Mouse (Mus musculus) lung, postnatal 0 days (tissue): ENCODE data around the gene Kifap3. TPM values are rescaled to one million over a fixed set of nuclear protein-coding genes. Genes with fewer than 3 reads are reported as not detected.
"Not testable (repeated sequence)": the region's sequence is repeated elsewhere in the genome, so short reads cannot be mapped to it uniquely, and the experiment has no call there.

ENCODE experiments used
- ATAC-seq: fragments of 200-750 bp; cut with Nextera tagmentation; 2 replicates; pipeline ENCODE4 v1.8.0; 2017; ENCODE audit warnings: moderate library complexity
- DNase-seq: peaks from one replicate; pipeline ENCODE4 v3.0.0-alpha.2; 2016; ENCODE audit warnings: low spot score
- H3K27ac ChIP-seq: fragments of 300-500 bp; sonication (generic); 2 replicates; pipeline ENCODE4 v1.5.1; 2014; ENCODE audit warnings: antibody characterized with exemption, mild to moderate bottlenecking, low read length, mixed read lengths
- H3K27me3 ChIP-seq: fragments of 300-500 bp; sonication (generic); replicated peaks from 2 replicates; pipeline ENCODE4 v1.6.1; 2014; ENCODE audit warnings: low read length, mixed read lengths; ENCODE audit not compliant: insufficient read depth
- H3K36me3 ChIP-seq: fragments of 300-500 bp; sonication (generic); 2 replicates; pipeline ENCODE4 v1.6.1; 2014; ENCODE audit warnings: low read length, mixed read lengths; ENCODE audit not compliant: insufficient read depth
- H3K4me1 ChIP-seq: fragments of 300-500 bp; sonication (generic); 2 replicates; pipeline ENCODE4 v1.6.1; 2014; ENCODE audit warnings: antibody characterized with exemption, low read depth, low read length, mixed read lengths; ENCODE audit not compliant: insufficient read depth
- H3K4me2 ChIP-seq: fragments of 300-500 bp; sonication (generic); replicated peaks from 2 replicates; pipeline ENCODE4 v1.6.1; 2014; ENCODE audit warnings: low read depth, mild to moderate bottlenecking, low read length, moderate library complexity, mixed read lengths
- H3K4me3 ChIP-seq: fragments of 300-500 bp; sonication (generic); 2 replicates; pipeline ENCODE4 v1.5.1; 2014; ENCODE audit warnings: low read depth, low read length
- H3K9ac ChIP-seq: fragments of 300-500 bp; sonication (generic); replicated peaks from 2 replicates; pipeline ENCODE4 v1.6.1; 2014; ENCODE audit warnings: low read depth, mild to moderate bottlenecking
- H3K9me3 ChIP-seq: fragments of 300-500 bp; sonication (generic); 2 replicates; pipeline ENCODE4 v1.6.1; 2016; ENCODE audit warnings: low read length, mixed read lengths
- CTCF ChIP-seq: IDR thresholded peaks from 2 replicates; pipeline ENCODE4 v1.5.1; 2016; ENCODE audit warnings: antibody characterized with exemption, mild to moderate bottlenecking
- EP300 ChIP-seq: IDR thresholded peaks from 2 replicates; pipeline ENCODE4 v1.6.1; 2016; ENCODE audit warnings: antibody characterized with exemption, mild to moderate bottlenecking, control low read depth
- WGBS: fragments of 180-500 bp; shearing (Covaris S2); extraction: QIAGEN DNeasy Blood & Tissue Kit; methylation state at CpG from one replicate; pipeline ENCODE4 v1.1.7; 2014; 5-methylcytosine and 5-hydroxymethylcytosine counted together
- polyA plus RNA-seq: library from polyadenylated mRNA; unstranded; fragments of >200 nt; fragmentation: Nextera tagmentation; extraction: Ambion mirVana; gene quantifications from 2 replicates; pipeline ENCODE4 v1.2.1, GENCODE M21; 2015

Gene Kifap3
- 15.3 and 18.2 TPM in 2 replicates for polyA plus RNA-seq

DNA sequence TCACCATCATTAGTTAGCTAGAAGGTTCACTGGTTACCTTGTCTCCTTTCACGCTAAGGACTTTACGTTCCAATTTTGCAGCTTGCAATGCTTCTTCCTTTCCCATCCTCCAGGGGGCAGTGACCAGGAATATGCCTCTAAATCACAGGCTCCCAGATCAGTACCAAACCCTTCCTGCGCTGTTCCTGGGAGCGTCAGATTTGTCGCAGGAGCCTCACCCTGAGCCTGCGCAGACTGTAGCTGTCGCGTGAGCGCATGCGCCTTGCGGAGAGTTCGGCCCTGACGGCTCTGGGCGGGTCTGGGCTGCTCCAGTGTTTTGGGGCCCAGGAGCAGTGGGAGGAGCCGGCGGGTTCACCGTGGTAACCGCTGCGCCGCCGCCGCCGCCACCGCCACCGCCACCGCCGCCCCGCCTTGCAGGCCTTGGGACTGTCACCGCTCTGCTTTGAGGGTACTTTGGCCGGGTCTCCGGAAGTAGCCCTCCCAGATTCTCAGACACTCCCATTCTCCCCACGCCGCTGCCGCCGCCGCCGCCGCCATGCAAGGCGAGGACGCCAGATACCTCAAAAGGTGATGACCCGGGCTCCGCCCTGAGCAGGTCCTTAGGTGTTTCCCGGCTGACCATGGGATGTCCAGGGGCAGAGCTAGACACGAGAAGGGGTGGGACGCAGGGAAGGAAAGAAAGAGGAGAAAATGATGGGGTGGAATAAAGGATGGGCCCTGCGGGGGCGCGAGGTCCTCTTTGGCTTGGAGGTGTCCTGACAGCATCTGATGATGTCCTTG lies at the start of gene Kifap3:
Gene Kifap3 (plus strand): TSS at position 248 of the 780 bp plus-strand sequence.
- Histone ChIP-seq H3K27me3 (no peaks in the 10 kb centered on the region), H3K36me3 (no peaks in the 10 kb centered on the region), H3K9ac (peak within 1 kb of the TSS; percentile 51), H3K4me3 (peak within 1 kb of the TSS; percentile 74), H3K4me2 (peak within 1 kb of the TSS; percentile 59), H3K27ac (peak within 1 kb of the TSS; percentile 44; the same call in 1 of the 2 replicates), H3K4me1 (no peaks in the 10 kb centered on the region), H3K9me3 (peaks cover 4% of the 10 kb centered on the region; the same call in 1 of the 2 replicates)
- ATAC-seq (peak; percentile 100), DNase-seq (peak; percentile 100)
- WGBS = 1% methylated on average over 40 of the region's 48 CpGs
- TF ChIP-seq CTCF = peak; percentile 93
- TF ChIP-seq EP300 = no peak

GRCm38 (mm10) chr1:163731166-163731565 lies 48.2 kb upstream of the Kifap3 start:
- not testable (repeated sequence) for H3K9ac ChIP-seq, H3K36me3 ChIP-seq, H3K4me1 ChIP-seq, H3K4me3 ChIP-seq, H3K9me3 ChIP-seq, H3K4me2 ChIP-seq, ATAC-seq, H3K27ac ChIP-seq, H3K27me3 ChIP-seq, DNase-seq
- WGBS = 92% methylated on average over 10 of the region's 10 CpGs

DNA sequence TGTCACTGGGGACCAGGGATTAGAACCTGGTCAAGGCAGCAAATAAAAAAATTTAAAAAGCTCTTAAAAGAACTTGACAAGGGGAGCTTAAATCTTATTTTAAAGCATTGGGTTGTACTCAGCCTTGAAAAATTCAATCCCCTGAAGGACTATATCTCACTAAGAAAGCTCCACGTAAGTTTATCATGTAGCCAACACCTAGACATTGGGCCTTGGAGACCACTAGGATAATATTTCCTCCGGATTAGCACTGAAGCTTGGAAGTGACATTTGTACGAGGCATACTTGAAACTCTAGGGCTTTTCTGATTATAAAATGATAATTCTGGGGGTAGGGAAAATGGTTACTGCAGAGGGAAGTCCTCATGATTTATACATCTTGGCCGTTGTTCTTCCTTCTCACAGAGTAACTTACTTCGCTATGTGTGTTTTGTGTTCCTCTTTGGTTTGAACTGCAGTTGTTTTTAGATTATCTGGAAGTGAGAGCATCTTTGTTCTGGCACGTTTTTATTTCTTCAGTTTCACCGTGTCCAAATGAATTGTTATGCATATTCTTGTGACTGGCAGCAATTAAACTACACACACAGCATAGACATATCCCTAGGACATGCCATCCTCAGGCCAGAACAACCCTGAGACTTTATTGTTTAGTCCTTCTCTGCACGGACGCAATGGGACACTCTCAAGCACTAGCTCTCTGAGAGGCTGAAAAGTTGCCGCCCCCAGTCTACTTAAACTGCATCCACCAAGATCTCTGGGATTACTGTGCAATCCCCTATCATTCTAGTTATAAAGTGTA lies 42.7 kb upstream of the Kifap3 start:
- ATAC-seq = no peak
- TF ChIP-seq EP300 = no peak
- TF ChIP-seq CTCF = no peak

DNA sequence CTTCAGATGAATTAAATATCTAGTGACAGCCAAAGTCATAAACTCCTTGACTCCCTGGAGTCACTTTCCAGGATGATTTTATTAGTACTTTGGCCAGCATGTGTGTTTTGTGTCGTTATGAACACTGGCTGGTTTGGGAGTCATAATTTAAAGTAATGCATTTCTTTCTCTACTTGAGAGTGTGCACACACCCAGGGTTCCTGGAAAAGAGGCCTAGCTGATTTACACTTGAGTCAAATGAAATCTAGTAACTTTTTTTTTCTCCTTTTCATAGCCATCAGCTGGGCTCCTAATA lies 42.2 kb upstream of the Kifap3 start:
- DNase-seq = no peak
- Histone ChIP-seq H3K9ac (no peak overlapping the region), H3K27me3 (no peaks in the 10 kb centered on the region), H3K4me1 (no peaks in the 10 kb centered on the region), H3K4me3 (no peak overlapping the region), H3K9me3 (no peaks in the 10 kb centered on the region), H3K27ac (no peak overlapping the region), H3K4me2 (no peak overlapping the region), H3K36me3 (no peaks in the 10 kb centered on the region)
- no peak for ATAC-seq
- TF ChIP-seq EP300 = no peak
- WGBS = 39% methylated on average over 1 of the region's 1 CpGs

More for the DNA sequence above, 42.7 kb upstream of the Kifap3 start:
- H3K27me3 ChIP-seq = no peaks in the 10 kb centered on the region
- no peak overlapping the region for H3K4me3 ChIP-seq
- no peak overlapping the region for H3K4me2 ChIP-seq
- 70% methylated on average over 10 of the region's 10 CpGs for WGBS
- no peak overlapping the region for H3K27ac ChIP-seq
- no peaks in the 10 kb centered on the region for H3K9me3 ChIP-seq
- no peaks in the 10 kb centered on the region for H3K4me1 ChIP-seq
- no peak for DNase-seq
- H3K36me3 ChIP-seq = no peaks in the 10 kb centered on the region
- H3K9ac ChIP-seq = no peak overlapping the region

GRCm38 (mm10) chr1:163751360-163751992 lies 27.9 kb upstream of the Kifap3 start:
- Histone ChIP-seq H3K36me3 (no peaks in the 10 kb centered on the region), H3K4me1 (no peaks in the 10 kb centered on the region), H3K4me2 (no peak overlapping the region), H3K4me3 (no peak overlapping the region), H3K9me3 (no peaks in the 10 kb centered on the region), H3K9ac (no peak overlapping the region), H3K27me3 (no peaks in the 10 kb centered on the region), H3K27ac (no peak overlapping the region)
- TF ChIP-seq EP300 (no peak), CTCF (no peak)
- ATAC-seq (no peak), DNase-seq (no peak)
- WGBS = 64% methylated on average over 4 of the region's 4 CpGs
